Mouse (Mus musculus) heart, postnatal 36 days (tissue): Measurements from ENCODE around the gene Arhgef9. TPM values are rescaled to one million over a fixed set of nuclear protein-coding genes. Genes with fewer than 3 reads are reported as not detected.
A peak's percentile ranks its signal among the peaks of the same experiment; 100 is the strongest.

ENCODE experiments used
- DNase-seq, 2 experiments: peaks; one replicate each; pipeline ENCODE4 v3.0.0; 2021 to 2022
- intact Hi-C: fragments of 180-260 bp; cut with DNase I; formaldehyde crosslinking; loops from one replicate; pipeline ENCODE4 v1.15.1; 2025
- total RNA-seq, 2 experiments: library from RNA; stranded (reverse); gene quantifications; 2 replicates each; pipeline ENCODE4 v1.2.3; 2021

Gene Arhgef9
- total RNA-seq, 2 experiments from 2014 or later: 15.0 to 16.2 TPM

- DNase-seq: peak; percentile 3 to 5
- intact Hi-C loops: loop anchor here (5.0 to 10.0 kb wide), 3 partner anchors 141 to 931 kb away; partner anchors contain the start of genes Amer1 and Las1l
These were observed 170.8 kb downstream of the Arhgef9 start for GRCm38 (mm10) chrX:95025779-95026360.

DNA sequence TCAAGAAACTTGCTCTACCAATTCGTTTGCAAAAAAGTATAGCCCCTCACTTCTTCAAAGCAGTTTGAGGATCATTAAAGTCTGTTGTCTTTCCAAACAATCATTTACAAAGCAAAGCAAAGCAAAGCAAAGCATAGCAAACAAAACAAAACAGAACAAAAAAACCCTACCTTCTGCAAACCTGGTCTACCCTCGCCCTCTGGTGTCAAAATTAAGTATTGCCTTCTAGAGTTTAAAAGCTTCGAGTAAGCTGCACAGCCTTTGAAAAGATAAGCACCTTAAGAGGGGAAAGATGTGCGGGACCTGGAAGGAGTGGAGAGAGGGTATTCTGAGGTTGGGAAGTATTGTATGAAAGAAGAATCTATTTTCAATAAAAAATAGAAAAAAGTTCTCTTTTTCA, 184.6 kb downstream of the Arhgef9 start:
- intact Hi-C loops: loop anchor here (1.0 to 10.0 kb wide), 2 partner anchors 147 to 337 kb away; no protein-coding TSS in a partner anchor
- DNase-seq: no peak

Other genes with a start within 250 kb of the Arhgef9 start
- gene Spin4, start 170.2 kb downstream of the Arhgef9 start, total RNA-seq: 1 to 10 TPM; 1.3 to 1.4 TPM
- gene Amer1, start 248.0 kb upstream of the Arhgef9 start, total RNA-seq: 1 to 10 TPM; 4.6 to 6.5 TPM